Mouse (Mus musculus) bone marrow, adult 2 months (tissue): ENCODE results near the gene Lrmda.

Experiments
- CTCF ChIP-seq: fragments of 200-500 bp; IDR thresholded peaks from 2 replicates; pipeline ENCODE4 v1.5.1; 2011; ENCODE audit warnings: low read length, control low read depth; ENCODE audit not compliant: control insufficient read depth, insufficient read depth
- POLR2A ChIP-seq: fragments of 200-500 bp; IDR thresholded peaks from 2 replicates; pipeline ENCODE4 v1.6.1; 2011; ENCODE audit warnings: low read depth, mild to moderate bottlenecking, control low read depth, low read length, borderline replicate concordance; ENCODE audit not compliant: control insufficient read depth

GRCm38 (mm10) chr14:22118512-22118911 is 99.0 kb downstream of the Lrmda start:
- TF ChIP-seq CTCF = no peak
- no peak for TF ChIP-seq POLR2A
